Mouse (Mus musculus): ENCODE measurements around the gene Tssk2. TPM values are rescaled to one million over a fixed set of nuclear protein-coding genes. Genes with fewer than 3 reads are reported as not detected.

Gene Tssk2
- not detected in 2 replicates for total RNA-seq (2014; rRNA removed)
- polyA plus RNA-seq (2015; fragmentation: Nextera tagmentation; extraction: Ambion mirVana), result not detected in 2 replicates

- no peaks in the 10 kb centered on the region for H3K9me3 ChIP-seq (ENCODE audit: low read length)
- DNase-seq (no peak), ATAC-seq (no peak)
- H3K9ac ChIP-seq, result no peak within 1 kb of the TSS
- H3K36me3 ChIP-seq (ENCODE audit: insufficient read depth), result peaks cover 54% of the 10 kb centered on the region
- no peaks in the 10 kb centered on the region for H3K27me3 ChIP-seq (ENCODE audit: insufficient read depth, low read length)
- TF ChIP-seq CTCF (IDR thresholded peaks at IDR 0.05; ENCODE audit: low read depth), result no peak
- no peak within 1 kb of the TSS for H3K4me2 ChIP-seq (ENCODE audit: low read depth)
- WGBS, result 89% methylated on average over 14 of the region's 14 CpGs
- no peak within 1 kb of the TSS for H3K27ac ChIP-seq (ENCODE audit: low read depth, low read length)
- H3K4me3 ChIP-seq (ENCODE audit: low read depth, low read length), result no peak within 1 kb of the TSS
- H3K4me1 ChIP-seq (ENCODE audit: insufficient read depth), result no peaks in the 10 kb centered on the region
Measured at GRCm38 (mm10) chr16:17898462-17898861, at the start of gene Tssk2, which contains the start of gene Dgcr2. TSS of gene Tssk2 (plus strand) at chr16:17898637. TSS of gene Dgcr2 (minus strand) at chr16:17898562.

DNA sequence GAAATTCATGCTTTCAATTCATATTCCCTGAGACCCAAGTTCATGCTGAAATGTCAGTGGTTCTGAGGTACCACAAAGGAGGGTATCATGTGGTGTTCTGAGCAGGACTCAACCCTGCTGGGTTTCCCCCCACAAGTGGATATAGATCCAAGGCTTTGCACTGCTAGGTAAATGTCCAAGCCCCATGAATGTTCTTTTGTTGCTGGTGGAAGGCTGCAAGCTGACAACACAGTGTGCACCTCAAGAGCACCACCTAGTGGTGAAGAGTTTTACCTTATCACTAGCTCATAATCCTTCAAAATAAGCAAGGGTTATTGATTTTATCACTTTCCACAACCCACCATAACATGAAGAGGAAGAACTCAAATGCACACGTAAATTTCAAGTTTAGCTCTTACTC is 49.5 kb upstream of the Tssk2 start:
- H3K27ac ChIP-seq (ENCODE audit: low read depth, low read length), result no peak overlapping the region
- no peak overlapping the region for H3K4me3 ChIP-seq (ENCODE audit: low read depth, low read length)
- peak; percentile 88 for TF ChIP-seq CTCF (IDR thresholded peaks at IDR 0.05; ENCODE audit: low read depth)
- ATAC-seq (peak; percentile 83), DNase-seq (peak; percentile 86)
- H3K4me2 ChIP-seq (ENCODE audit: low read depth), result no peak overlapping the region
- H3K9me3 ChIP-seq (ENCODE audit: low read length), result no peaks in the 10 kb centered on the region
- no peaks in the 10 kb centered on the region for H3K4me1 ChIP-seq (ENCODE audit: insufficient read depth)
- WGBS, result 26% methylated on average over 1 of the region's 1 CpGs
- peaks cover 74% of the 10 kb centered on the region for H3K36me3 ChIP-seq (ENCODE audit: insufficient read depth)
- H3K27me3 ChIP-seq (ENCODE audit: insufficient read depth, low read length), result no peaks in the 10 kb centered on the region
- no peak overlapping the region for H3K9ac ChIP-seq

DNA sequence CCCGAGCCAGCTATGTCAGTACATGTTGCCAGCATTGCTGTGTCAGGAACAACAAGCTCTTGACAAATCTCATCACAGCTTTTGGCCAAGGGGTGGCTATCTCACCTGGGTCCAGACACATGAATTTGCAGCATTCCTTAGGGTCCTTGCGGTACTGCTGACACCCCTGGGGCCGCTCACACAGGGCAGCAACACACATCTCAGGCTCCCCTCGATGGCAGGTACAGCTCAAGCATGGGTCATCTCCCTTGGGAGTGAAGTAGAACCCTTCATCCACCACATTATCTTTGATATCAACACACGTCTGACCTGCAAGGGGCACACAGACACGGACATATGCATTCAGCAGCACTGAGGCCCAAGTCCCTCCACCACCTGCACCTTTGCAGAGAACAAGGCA is 49.0 kb upstream of the Tssk2 start:
- TF ChIP-seq CTCF (IDR thresholded peaks at IDR 0.05; ENCODE audit: low read depth), result no peak
- Histone ChIP-seq H3K27me3 (ENCODE audit: insufficient read depth, low read length) (no peaks in the 10 kb centered on the region), H3K36me3 (ENCODE audit: insufficient read depth) (peaks cover 74% of the 10 kb centered on the region), H3K4me1 (ENCODE audit: insufficient read depth) (no peaks in the 10 kb centered on the region), H3K4me3 (ENCODE audit: low read depth, low read length) (no peak overlapping the region), H3K27ac (ENCODE audit: low read depth, low read length) (no peak overlapping the region), H3K4me2 (ENCODE audit: low read depth) (no peak overlapping the region), H3K9me3 (ENCODE audit: low read length) (no peaks in the 10 kb centered on the region), H3K9ac (no peak overlapping the region)
- ATAC-seq (no peak), DNase-seq (no peak)
- 94% methylated on average over 6 of the region's 6 CpGs for WGBS

DNA sequence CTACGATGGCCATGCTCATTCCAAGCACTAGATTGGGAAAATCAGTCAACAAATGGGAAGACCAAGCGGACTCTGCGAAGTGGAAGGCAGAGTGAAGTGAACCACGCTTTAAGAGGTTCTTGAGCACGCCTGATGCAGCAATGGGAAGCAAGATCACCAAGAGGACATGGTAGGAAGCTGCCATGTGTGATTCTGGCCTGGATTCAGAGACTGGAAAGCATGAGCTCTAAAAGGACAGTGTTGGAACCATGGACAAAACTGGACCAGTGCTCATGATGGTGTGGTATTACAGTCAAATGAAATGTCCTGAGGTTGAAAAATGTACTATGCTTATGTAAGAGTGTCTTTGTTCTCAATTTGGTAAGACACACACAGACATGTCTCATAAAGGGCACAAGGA is 47.1 kb upstream of the Tssk2 start:
- Histone ChIP-seq H3K36me3 (ENCODE audit: insufficient read depth) (peaks cover 69% of the 10 kb centered on the region), H3K9ac (no peak overlapping the region)

GRCm38 (mm10) chr16:17851860-17852259 is 46.6 kb upstream of the Tssk2 start:
- Histone ChIP-seq H3K9me3 (ENCODE audit: low read length) (no peaks in the 10 kb centered on the region), H3K4me1 (ENCODE audit: insufficient read depth) (no peaks in the 10 kb centered on the region), H3K27ac (ENCODE audit: low read depth, low read length) (no peak overlapping the region), H3K4me3 (ENCODE audit: low read depth, low read length) (no peak overlapping the region), H3K36me3 (ENCODE audit: insufficient read depth) (peaks cover 69% of the 10 kb centered on the region), H3K9ac (no peak overlapping the region), H3K27me3 (ENCODE audit: insufficient read depth, low read length) (no peaks in the 10 kb centered on the region), H3K4me2 (ENCODE audit: low read depth) (no peak overlapping the region)
- no peak for TF ChIP-seq CTCF (IDR thresholded peaks at IDR 0.05; ENCODE audit: low read depth)
- no peak for ATAC-seq
- DNase-seq, result no peak
- WGBS, result 95% methylated on average over 1 of the region's 1 CpGs

More for the DNA sequence above, 47.1 kb upstream of the Tssk2 start:
- no peaks in the 10 kb centered on the region for H3K4me1 ChIP-seq (ENCODE audit: insufficient read depth)
- H3K27ac ChIP-seq (ENCODE audit: low read depth, low read length), result no peak overlapping the region
- no peak for TF ChIP-seq CTCF (IDR thresholded peaks at IDR 0.05; ENCODE audit: low read depth)
- no peak for ATAC-seq
- H3K4me3 ChIP-seq (ENCODE audit: low read depth, low read length), result no peak overlapping the region
- no peak overlapping the region for H3K4me2 ChIP-seq (ENCODE audit: low read depth)
- no peaks in the 10 kb centered on the region for H3K9me3 ChIP-seq (ENCODE audit: low read length)
- H3K27me3 ChIP-seq (ENCODE audit: insufficient read depth, low read length), result no peaks in the 10 kb centered on the region
- WGBS, result 96% methylated on average over 5 of the region's 5 CpGs
- no peak for DNase-seq

DNA sequence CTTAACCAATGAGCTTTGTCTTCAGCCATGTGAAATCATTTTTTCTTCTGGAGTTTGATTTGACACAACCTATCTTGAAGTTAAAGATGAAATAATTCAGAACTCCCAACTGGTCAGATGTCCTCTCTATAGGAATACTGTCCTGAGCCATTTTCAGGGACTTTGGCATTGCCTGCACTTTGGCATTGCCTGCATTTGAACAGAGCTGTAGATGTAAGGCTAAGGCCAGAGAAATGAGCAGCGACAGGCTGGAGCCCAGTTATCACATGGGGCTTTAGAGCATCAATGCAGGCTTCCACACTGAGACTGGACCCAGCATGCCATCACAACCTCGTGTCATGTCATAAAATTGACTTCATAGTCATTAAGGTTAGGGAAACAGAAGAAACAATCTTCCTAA is 45.2 kb upstream of the Tssk2 start:
- H3K36me3 ChIP-seq (ENCODE audit: insufficient read depth), result peaks cover 74% of the 10 kb centered on the region
- no peak for ATAC-seq
- no peaks in the 10 kb centered on the region for H3K4me1 ChIP-seq (ENCODE audit: insufficient read depth)
- H3K9ac ChIP-seq, result no peak overlapping the region
- no peaks in the 10 kb centered on the region for H3K9me3 ChIP-seq (ENCODE audit: low read length)
- H3K27ac ChIP-seq (ENCODE audit: low read depth, low read length), result no peak overlapping the region
- TF ChIP-seq CTCF (IDR thresholded peaks at IDR 0.05; ENCODE audit: low read depth), result no peak
- no peak overlapping the region for H3K4me2 ChIP-seq (ENCODE audit: low read depth)
- no peak for DNase-seq
- no peak overlapping the region for H3K4me3 ChIP-seq (ENCODE audit: low read depth, low read length)
- H3K27me3 ChIP-seq (ENCODE audit: insufficient read depth, low read length), result no peaks in the 10 kb centered on the region
- 93% methylated on average over 2 of the region's 2 CpGs for WGBS

DNA sequence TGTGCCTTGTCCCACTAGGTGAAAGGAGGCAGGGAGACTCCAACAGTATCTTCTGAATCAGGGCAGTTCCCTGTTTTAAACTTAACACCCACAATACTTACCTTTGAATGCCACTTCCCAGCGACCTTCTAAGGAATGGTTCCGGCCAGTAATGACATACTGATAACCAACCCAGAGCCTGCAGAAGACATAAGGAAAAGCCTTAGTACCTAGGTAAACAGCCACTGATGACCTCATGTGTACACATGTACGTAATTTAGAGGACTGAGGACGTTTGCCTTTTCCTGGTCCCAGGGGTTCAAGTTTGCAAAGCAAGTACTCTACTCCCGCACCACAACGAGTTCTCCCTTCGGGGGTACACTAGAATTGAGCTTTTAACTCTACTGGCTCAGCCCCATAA is 41.3 kb upstream of the Tssk2 start:
- Histone ChIP-seq H3K27me3 (ENCODE audit: insufficient read depth, low read length) (no peaks in the 10 kb centered on the region), H3K9me3 (ENCODE audit: low read length) (no peaks in the 10 kb centered on the region), H3K27ac (ENCODE audit: low read depth, low read length) (no peak overlapping the region), H3K4me1 (ENCODE audit: insufficient read depth) (no peaks in the 10 kb centered on the region), H3K36me3 (ENCODE audit: insufficient read depth) (peaks cover 61% of the 10 kb centered on the region), H3K4me2 (ENCODE audit: low read depth) (no peak overlapping the region), H3K9ac (no peak overlapping the region), H3K4me3 (ENCODE audit: low read depth, low read length) (no peak overlapping the region)
- 93% methylated on average over 7 of the region's 7 CpGs for WGBS
- TF ChIP-seq CTCF (IDR thresholded peaks at IDR 0.05; ENCODE audit: low read depth), result no peak
- DNase-seq (no peak), ATAC-seq (no peak)

Measured in forebrain, postnatal 0 days (tissue).